Mouse (Mus musculus): ENCODE measurements around the gene Hist1h2bg. TPM values are rescaled to one million over a fixed set of nuclear protein-coding genes. Genes with fewer than 3 reads are reported as not detected.
"Not testable (repeated sequence)": the region's sequence is repeated elsewhere in the genome, so short reads cannot be mapped to it uniquely, and the experiment has no call there.

Hist1h2bg gene
- polyA plus RNA-seq, 1 experiment from 2014 or later, result 6.0 TPM

GRCm38 (mm10) chr13:23532262-23533075 lies 38.7 kb upstream of the Hist1h2bg start:
- H3K9me3 ChIP-seq, result no peaks in the 10 kb centered on the region
- no peaks in the 10 kb centered on the region for H3K27me3 ChIP-seq
- H3K4me3 ChIP-seq, result peak overlapping the region; percentile 53
- H3K27ac ChIP-seq, result peak overlapping the region; percentile 94
- 16% methylated on average over 9 of the region's 9 CpGs for WGBS
- H3K4me1 ChIP-seq, result peaks cover 27% of the 10 kb centered on the region
- no peaks in the 10 kb centered on the region for H3K36me3 ChIP-seq
- ATAC-seq (ENCODE audit: insufficient number of reproducible peaks, low FRiP score, low TSS enrichment, low read depth), result no peak
- H3K9ac ChIP-seq, result peak overlapping the region; percentile 21; the same call in 1 of the 2 replicates
- H3K4me2 ChIP-seq, result peak overlapping the region; percentile 75

- WGBS, result under 1% methylated on average over 25 of the region's 53 CpGs
- H3K9ac ChIP-seq, result peak within 1 kb of the TSS; percentile 42; the same call in 1 of the 2 replicates
- peak; percentile 47 for ATAC-seq (ENCODE audit: insufficient number of reproducible peaks, low FRiP score, low TSS enrichment, low read depth)
Measured at GRCm38 (mm10) chr13:23533560-23534367, 37.4 kb upstream of the Hist1h2bg start, which contains the start of gene Hist1h2af. Gene Hist1h2af, plus strand, starts transcription at chr13:23533906.

GRCm38 (mm10) chr13:23534368-23535131 lies 36.6 kb upstream of the Hist1h2bg start:
- H3K4me1 ChIP-seq, result peaks cover 31% of the 10 kb centered on the region
- H3K27ac ChIP-seq, result peak overlapping the region; percentile 94
- ATAC-seq (ENCODE audit: insufficient number of reproducible peaks, low FRiP score, low TSS enrichment, low read depth), result no peak
- peak overlapping the region; percentile 75 for H3K4me2 ChIP-seq
- H3K36me3 ChIP-seq, result no peaks in the 10 kb centered on the region
- WGBS, result 1% methylated on average over 15 of the region's 15 CpGs
- peak overlapping the region; percentile 53 for H3K4me3 ChIP-seq
- H3K9ac ChIP-seq, result peak overlapping the region; percentile 20; the same call in 1 of the 2 replicates
- no peaks in the 10 kb centered on the region for H3K9me3 ChIP-seq
- no peaks in the 10 kb centered on the region for H3K27me3 ChIP-seq

More at GRCm38 (mm10) chr13:23533560-23534367, 37.4 kb upstream of the Hist1h2bg start, which contains the start of gene Hist1h2af:
- H3K4me3 ChIP-seq, result peak within 1 kb of the TSS; percentile 53
- not testable (repeated sequence) for H3K9me3 ChIP-seq, H3K36me3 ChIP-seq, H3K27me3 ChIP-seq
- peaks cover 31% of the 10 kb centered on the region for H3K4me1 ChIP-seq
- H3K4me2 ChIP-seq, result peak within 1 kb of the TSS; percentile 75
- H3K27ac ChIP-seq, result peak within 1 kb of the TSS; percentile 94

- H3K27me3 ChIP-seq, H3K36me3 ChIP-seq, H3K9me3 ChIP-seq: not testable (repeated sequence)
- H3K4me1 ChIP-seq, result peaks cover 31% of the 10 kb centered on the region
- H3K4me2 ChIP-seq, result peak within 1 kb of the TSS; percentile 75
- WGBS, result under 1% methylated on average over 52 of the region's 62 CpGs
- ATAC-seq (ENCODE audit: insufficient number of reproducible peaks, low FRiP score, low TSS enrichment, low read depth), result peak; percentile 89
- peak within 1 kb of the TSS; percentile 94 for H3K27ac ChIP-seq
- H3K9ac ChIP-seq, result peak within 1 kb of the TSS; percentile 39
- H3K4me3 ChIP-seq, result peak within 1 kb of the TSS; percentile 53
Measured at GRCm38 (mm10) chr13:23535137-23536075, 35.8 kb upstream of the Hist1h2bg start, which contains the start of gene Hist1h3g. Gene Hist1h3g, plus strand, starts transcription at chr13:23535422.

GRCm38 (mm10) chr13:23536076-23536822 lies 34.9 kb upstream of the Hist1h2bg start:
- 0 out of 2 replicates have a peak overlapping the region, but pooled peaks have one; percentile 26 for H3K9ac ChIP-seq
- no peaks in the 10 kb centered on the region for H3K36me3 ChIP-seq
- no peaks in the 10 kb centered on the region for H3K27me3 ChIP-seq
- peak overlapping the region; percentile 75 for H3K4me2 ChIP-seq
- WGBS, result 15% methylated on average over 7 of the region's 7 CpGs
- H3K27ac ChIP-seq, result peak overlapping the region; percentile 57
- H3K9me3 ChIP-seq, result no peaks in the 10 kb centered on the region
- peaks cover 31% of the 10 kb centered on the region for H3K4me1 ChIP-seq
- H3K4me3 ChIP-seq, result peak overlapping the region; percentile 53
- ATAC-seq (ENCODE audit: insufficient number of reproducible peaks, low FRiP score, low TSS enrichment, low read depth), result no peak

GRCm38 (mm10) chr13:23537006-23537710 lies 34.0 kb upstream of the Hist1h2bg start:
- ATAC-seq (ENCODE audit: insufficient number of reproducible peaks, low FRiP score, low TSS enrichment, low read depth), result no peak
- Histone ChIP-seq H3K4me3 (peak overlapping the region; percentile 53; the same call in 1 of the 2 replicates), H3K4me1 (peaks cover 29% of the 10 kb centered on the region), H3K27me3 (no peaks in the 10 kb centered on the region), H3K36me3 (no peaks in the 10 kb centered on the region), H3K4me2 (0 out of 2 replicates have a peak overlapping the region, but pooled peaks have one; percentile 19), H3K27ac (no peak overlapping the region), H3K9ac (no peak overlapping the region), H3K9me3 (no peaks in the 10 kb centered on the region)
- 66% methylated on average over 3 of the region's 3 CpGs for WGBS

GRCm38 (mm10) chr13:23538249-23538648 lies 32.9 kb upstream of the Hist1h2bg start:
- no peak overlapping the region for H3K27ac ChIP-seq

GRCm38 (mm10) chr13:23539821-23540220 lies 31.4 kb upstream of the Hist1h2bg start:
- 77% methylated on average over 1 of the region's 1 CpGs for WGBS
- not testable (repeated sequence) for H3K36me3 ChIP-seq; ATAC-seq (ENCODE audit: insufficient number of reproducible peaks, low FRiP score, low TSS enrichment, low read depth)

More at GRCm38 (mm10) chr13:23538249-23538648, 32.9 kb upstream of the Hist1h2bg start:
- Histone ChIP-seq H3K9me3 (no peaks in the 10 kb centered on the region), H3K36me3 (no peaks in the 10 kb centered on the region), H3K4me3 (no peak overlapping the region), H3K9ac (no peak overlapping the region), H3K4me1 (peaks cover 22% of the 10 kb centered on the region), H3K4me2 (no peak overlapping the region), H3K27me3 (no peaks in the 10 kb centered on the region)
- ATAC-seq (ENCODE audit: insufficient number of reproducible peaks, low FRiP score, low TSS enrichment, low read depth), result no peak
- 54% methylated on average over 5 of the region's 5 CpGs for WGBS

GRCm38 (mm10) chr13:23541497-23541896 lies 29.7 kb upstream of the Hist1h2bg start:
- H3K27me3 ChIP-seq, result no peaks in the 10 kb centered on the region
- H3K4me3 ChIP-seq, result no peak overlapping the region
- peaks cover 10% of the 10 kb centered on the region for H3K4me1 ChIP-seq
- H3K4me2 ChIP-seq, result no peak overlapping the region
- no peak overlapping the region for H3K27ac ChIP-seq
- no peaks in the 10 kb centered on the region for H3K9me3 ChIP-seq
- no peaks in the 10 kb centered on the region for H3K36me3 ChIP-seq
- WGBS, result 68% methylated on average over 3 of the region's 3 CpGs
- no peak overlapping the region for H3K9ac ChIP-seq
- no peak for ATAC-seq (ENCODE audit: insufficient number of reproducible peaks, low FRiP score, low TSS enrichment, low read depth)

More at GRCm38 (mm10) chr13:23539821-23540220, 31.4 kb upstream of the Hist1h2bg start:
- peaks cover 16% of the 10 kb centered on the region for H3K4me1 ChIP-seq
- H3K9ac ChIP-seq, H3K4me2 ChIP-seq, H3K9me3 ChIP-seq, H3K27me3 ChIP-seq, H3K27ac ChIP-seq, H3K4me3 ChIP-seq: not testable (repeated sequence)
